Mouse (Mus musculus): ENCODE data around the gene Pax5. TPM values are rescaled to one million over a fixed set of nuclear protein-coding genes. Genes with fewer than 3 reads are reported as not detected.
A peak's percentile ranks its signal among the peaks of the same experiment; 100 is the strongest.

Pax5 gene
- polyA plus RNA-seq, 1 experiment from 2014 or later: 0.18 TPM

- Histone ChIP-seq H3K36me3 (no peaks in the 10 kb centered on the region), H3K4me1 (peaks cover 20% of the 10 kb centered on the region), H3K4me3 (peak overlapping the region; percentile 42), H3K4me2 (peak overlapping the region; percentile 86), H3K9ac (no peak overlapping the region), H3K9me3 (no peaks in the 10 kb centered on the region), H3K27me3 (peaks cover 98% of the 10 kb centered on the region), H3K27ac (no peak overlapping the region)
- no peak for ATAC-seq (ENCODE audit: insufficient number of reproducible peaks, low FRiP score, low TSS enrichment, low read depth)
- WGBS: under 1% methylated on average over 66 of the region's 66 CpGs
Observed at GRCm38 (mm10) chr4:44703686-44704368, 6.5 kb downstream of the Pax5 start.

- ATAC-seq (ENCODE audit: insufficient number of reproducible peaks, low FRiP score, low TSS enrichment, low read depth): no peak
- WGBS: under 1% methylated on average over 58 of the region's 58 CpGs
- H3K9ac ChIP-seq: no peak overlapping the region
- H3K27me3 ChIP-seq: peaks cover 98% of the 10 kb centered on the region
- H3K36me3 ChIP-seq: no peaks in the 10 kb centered on the region
- H3K4me3 ChIP-seq: peak overlapping the region; percentile 42
- no peaks in the 10 kb centered on the region for H3K9me3 ChIP-seq
- H3K4me1 ChIP-seq: peaks cover 20% of the 10 kb centered on the region
- H3K27ac ChIP-seq: no peak overlapping the region
- peak overlapping the region; percentile 86 for H3K4me2 ChIP-seq
Observed at GRCm38 (mm10) chr4:44702891-44703685, 7.2 kb downstream of the Pax5 start.

- WGBS: 1% methylated on average over 25 of the region's 25 CpGs
- no peak overlapping the region for H3K27ac ChIP-seq
- no peak for ATAC-seq (ENCODE audit: insufficient number of reproducible peaks, low FRiP score, low TSS enrichment, low read depth)
Observed at GRCm38 (mm10) chr4:44702011-44702527, 8.2 kb downstream of the Pax5 start.

GRCm38 (mm10) chr4:44701513-44701912 is 8.8 kb downstream of the Pax5 start:
- no peak overlapping the region for H3K27ac ChIP-seq
- no peak overlapping the region for H3K9ac ChIP-seq
- H3K4me2 ChIP-seq: no peak overlapping the region
- no peak overlapping the region for H3K4me3 ChIP-seq
- 1% methylated on average over 9 of the region's 9 CpGs for WGBS
- H3K4me1 ChIP-seq: peaks cover 20% of the 10 kb centered on the region
- H3K9me3 ChIP-seq: no peaks in the 10 kb centered on the region
- H3K27me3 ChIP-seq: peaks cover 95% of the 10 kb centered on the region
- ATAC-seq (ENCODE audit: insufficient number of reproducible peaks, low FRiP score, low TSS enrichment, low read depth): no peak
- no peaks in the 10 kb centered on the region for H3K36me3 ChIP-seq

More at GRCm38 (mm10) chr4:44702011-44702527, 8.2 kb downstream of the Pax5 start:
- Histone ChIP-seq H3K4me3 (no peak overlapping the region), H3K36me3 (no peaks in the 10 kb centered on the region), H3K4me2 (no peak overlapping the region), H3K9ac (no peak overlapping the region), H3K27me3 (peaks cover 96% of the 10 kb centered on the region), H3K4me1 (peaks cover 20% of the 10 kb centered on the region), H3K9me3 (no peaks in the 10 kb centered on the region)

- Histone ChIP-seq H3K4me1 (no peaks in the 10 kb centered on the region), H3K9ac (no peak overlapping the region), H3K4me3 (no peak overlapping the region), H3K27me3 (peaks cover 77% of the 10 kb centered on the region), H3K27ac (no peak overlapping the region), H3K4me2 (no peak overlapping the region), H3K36me3 (no peaks in the 10 kb centered on the region), H3K9me3 (no peaks in the 10 kb centered on the region)
- no peak for ATAC-seq (ENCODE audit: insufficient number of reproducible peaks, low FRiP score, low TSS enrichment, low read depth)
Observed at GRCm38 (mm10) chr4:44696676-44697075, 13.6 kb downstream of the Pax5 start.

GRCm38 (mm10) chr4:44694369-44694768 is 15.9 kb downstream of the Pax5 start:
- WGBS: 52% methylated on average over 15 of the region's 15 CpGs

GRCm38 (mm10) chr4:44685582-44685981 is 24.7 kb downstream of the Pax5 start:
- WGBS: 74% methylated on average over 6 of the region's 6 CpGs
- Histone ChIP-seq H3K4me1 (no peaks in the 10 kb centered on the region), H3K36me3 (no peaks in the 10 kb centered on the region), H3K27ac (no peak overlapping the region), H3K9ac (no peak overlapping the region), H3K27me3 (peaks cover 15% of the 10 kb centered on the region; the same call in 1 of the 2 replicates), H3K4me2 (no peak overlapping the region), H3K4me3 (no peak overlapping the region), H3K9me3 (no peaks in the 10 kb centered on the region)
- ATAC-seq (ENCODE audit: insufficient number of reproducible peaks, low FRiP score, low TSS enrichment, low read depth): no peak

More at GRCm38 (mm10) chr4:44694369-44694768, 15.9 kb downstream of the Pax5 start:
- no peaks in the 10 kb centered on the region for H3K4me1 ChIP-seq
- no peak overlapping the region for H3K4me3 ChIP-seq
- no peaks in the 10 kb centered on the region for H3K9me3 ChIP-seq
- H3K4me2 ChIP-seq: no peak overlapping the region
- H3K36me3 ChIP-seq: no peaks in the 10 kb centered on the region
- no peak for ATAC-seq (ENCODE audit: insufficient number of reproducible peaks, low FRiP score, low TSS enrichment, low read depth)
- no peak overlapping the region for H3K9ac ChIP-seq
- H3K27me3 ChIP-seq: peaks cover 62% of the 10 kb centered on the region
- no peak overlapping the region for H3K27ac ChIP-seq

- Histone ChIP-seq H3K9ac (no peak overlapping the region), H3K27ac (no peak overlapping the region), H3K4me2 (no peak overlapping the region), H3K4me1 (no peaks in the 10 kb centered on the region), H3K4me3 (no peak overlapping the region), H3K36me3 (no peaks in the 10 kb centered on the region), H3K27me3 (peaks cover 11% of the 10 kb centered on the region; the same call in 1 of the 2 replicates), H3K9me3 (no peaks in the 10 kb centered on the region)
- no peak for ATAC-seq (ENCODE audit: insufficient number of reproducible peaks, low FRiP score, low TSS enrichment, low read depth)
- WGBS: 53% methylated on average over 6 of the region's 6 CpGs
Observed at GRCm38 (mm10) chr4:44680242-44680897, 29.9 kb downstream of the Pax5 start.

GRCm38 (mm10) chr4:44678641-44679040 is 31.6 kb downstream of the Pax5 start:
- 26% methylated on average over 5 of the region's 5 CpGs for WGBS
- no peak for ATAC-seq (ENCODE audit: insufficient number of reproducible peaks, low FRiP score, low TSS enrichment, low read depth)
- Histone ChIP-seq H3K9ac (no peak overlapping the region), H3K4me2 (no peak overlapping the region), H3K27ac (no peak overlapping the region), H3K36me3 (no peaks in the 10 kb centered on the region), H3K4me3 (no peak overlapping the region), H3K4me1 (no peaks in the 10 kb centered on the region), H3K9me3 (no peaks in the 10 kb centered on the region), H3K27me3 (peaks cover 7% of the 10 kb centered on the region; the same call in 1 of the 2 replicates)

GRCm38 (mm10) chr4:44678026-44678425 is 32.3 kb downstream of the Pax5 start:
- no peak overlapping the region for H3K27ac ChIP-seq
- H3K27me3 ChIP-seq: peaks cover 4% of the 10 kb centered on the region; the same call in 1 of the 2 replicates
- H3K4me1 ChIP-seq: no peaks in the 10 kb centered on the region
- H3K9ac ChIP-seq: no peak overlapping the region
- no peak overlapping the region for H3K4me3 ChIP-seq
- WGBS: 56% methylated on average over 3 of the region's 3 CpGs
- ATAC-seq (ENCODE audit: insufficient number of reproducible peaks, low FRiP score, low TSS enrichment, low read depth): no peak
- H3K36me3 ChIP-seq: no peaks in the 10 kb centered on the region
- H3K9me3 ChIP-seq: no peaks in the 10 kb centered on the region
- H3K4me2 ChIP-seq: no peak overlapping the region

- no peaks in the 10 kb centered on the region for H3K9me3 ChIP-seq
- H3K4me1 ChIP-seq: no peaks in the 10 kb centered on the region
- no peak overlapping the region for H3K4me2 ChIP-seq
- WGBS: 85% methylated on average over 8 of the region's 8 CpGs
- no peak for ATAC-seq (ENCODE audit: insufficient number of reproducible peaks, low FRiP score, low TSS enrichment, low read depth)
- peaks cover 7% of the 10 kb centered on the region; the same call in 1 of the 2 replicates for H3K27me3 ChIP-seq
- no peak overlapping the region for H3K27ac ChIP-seq
- no peak overlapping the region for H3K4me3 ChIP-seq
- H3K36me3 ChIP-seq: no peaks in the 10 kb centered on the region
- H3K9ac ChIP-seq: no peak overlapping the region
Observed at GRCm38 (mm10) chr4:44674973-44675372, 35.3 kb downstream of the Pax5 start.
